Mouse (Mus musculus) hindbrain, postnatal 0 days (tissue): ENCODE measurements around the gene Sertad2. TPM values are rescaled to one million over a fixed set of nuclear protein-coding genes. Genes with fewer than 3 reads are reported as not detected.

Source experiments
- ATAC-seq: fragments of 200-750 bp; cut with Nextera tagmentation; 2 replicates; pipeline ENCODE4 v1.8.0; 2017; ENCODE audit warnings: mild to moderate bottlenecking, moderate TSS enrichment, moderate library complexity
- DNase-seq: peaks from one replicate; pipeline ENCODE4 v3.0.0-alpha.2; 2015; ENCODE audit warnings: low spot score
- H3K27ac ChIP-seq: fragments of 300-500 bp; sonication (generic); 2 replicates; pipeline ENCODE4 v1.5.1; 2014; ENCODE audit warnings: mild to moderate bottlenecking
- H3K27me3 ChIP-seq: fragments of 300-500 bp; sonication (generic); 2 replicates; pipeline ENCODE4 v1.6.1; 2014; ENCODE audit warnings: low read length, mixed read lengths; ENCODE audit not compliant: insufficient read depth
- H3K36me3 ChIP-seq: fragments of 300-500 bp; sonication (generic); 2 replicates; pipeline ENCODE4 v1.6.1; 2014; ENCODE audit warnings: low read length, mixed read lengths; ENCODE audit not compliant: insufficient read depth
- H3K4me1 ChIP-seq: fragments of 300-500 bp; sonication (generic); 2 replicates; pipeline ENCODE4 v1.6.1; 2014; ENCODE audit warnings: antibody characterized with exemption, low read length, mixed read lengths; ENCODE audit not compliant: insufficient read depth
- H3K4me2 ChIP-seq: fragments of 300-500 bp; sonication (generic); 2 replicates; pipeline ENCODE4 v1.6.1; 2014; ENCODE audit warnings: low read depth, mild to moderate bottlenecking, low read length, moderate library complexity, mixed read lengths
- H3K4me3 ChIP-seq: fragments of 300-500 bp; sonication (generic); 2 replicates; pipeline ENCODE4 v1.5.1; 2014; ENCODE audit warnings: low read length
- H3K9ac ChIP-seq: fragments of 300-500 bp; sonication (generic); replicated peaks from 2 replicates; pipeline ENCODE4 v1.6.1; 2014; ENCODE audit warnings: mild to moderate bottlenecking, low read length, moderate library complexity, mixed read lengths
- H3K9me3 ChIP-seq: fragments of 300-500 bp; sonication (generic); 2 replicates; pipeline ENCODE4 v1.6.1; 2016; ENCODE audit warnings: low read length, mixed read lengths
- CTCF ChIP-seq: IDR thresholded peaks from 2 replicates; pipeline ENCODE4 v1.5.1; 2016; ENCODE audit warnings: antibody characterized with exemption, control low read depth, low read depth
- WGBS: fragments of 180-500 bp; shearing (Covaris S2); extraction: QIAGEN DNeasy Blood & Tissue Kit; methylation state at CpG from one replicate; pipeline ENCODE4 v1.1.7; 2014; 5-methylcytosine and 5-hydroxymethylcytosine counted together
- polyA plus RNA-seq: library from polyadenylated mRNA; unstranded; fragments of >200 nt; fragmentation: Nextera tagmentation; extraction: Ambion mirVana; gene quantifications from 2 replicates; pipeline ENCODE4 v1.2.1, GENCODE M21; 2015
- total RNA-seq: library from RNA; depleted of rRNA; stranded (reverse); fragments of >200 nt; gene quantifications from 2 replicates; pipeline ENCODE4 v1.2.3, GENCODE M21; 2014

Gene Sertad2
- total and polyA plus RNA-seq, 2 experiments from 2014 or later = 18.0 to 38.1 TPM

GRCm38 (mm10) chr11:20635646-20636045, 92.6 kb downstream of the Sertad2 start:
- WGBS = 41% methylated on average over 6 of the region's 6 CpGs
- H3K4me2 ChIP-seq = no peak overlapping the region
- no peaks in the 10 kb centered on the region for H3K27me3 ChIP-seq
- ATAC-seq (no peak), DNase-seq (no peak)
- peaks cover 13% of the 10 kb centered on the region for H3K4me1 ChIP-seq
- H3K9me3 ChIP-seq = no peaks in the 10 kb centered on the region
- H3K9ac ChIP-seq = no peak overlapping the region
- H3K36me3 ChIP-seq = no peaks in the 10 kb centered on the region
- no peak overlapping the region for H3K27ac ChIP-seq
- no peak for TF ChIP-seq CTCF
- H3K4me3 ChIP-seq = no peak overlapping the region

- no peak for ATAC-seq
- 79% methylated on average over 4 of the region's 4 CpGs for WGBS
- no peaks in the 10 kb centered on the region for H3K9me3 ChIP-seq
These were observed 93.1 kb downstream of the Sertad2 start for GRCm38 (mm10) chr11:20636114-20636513.

DNA sequence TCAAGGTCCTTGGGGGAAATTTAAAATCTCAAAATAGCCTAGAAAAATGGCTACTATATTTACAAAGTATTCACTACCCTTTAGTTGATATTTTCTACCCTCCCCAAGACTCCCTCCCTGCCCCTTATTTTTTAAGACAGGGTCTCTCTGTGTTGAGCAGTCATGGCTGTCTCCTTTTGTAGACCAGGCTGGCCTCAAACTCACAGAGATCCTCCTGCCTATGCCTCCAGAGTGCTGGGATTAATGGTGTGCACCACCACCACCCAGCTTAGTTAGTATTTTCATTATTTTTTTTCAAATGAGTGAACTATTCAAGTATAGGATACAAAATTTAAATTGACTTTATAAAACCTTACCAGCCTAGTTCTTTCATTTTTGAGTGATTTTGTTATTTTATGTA, 94.0 kb downstream of the Sertad2 start:
- DNase-seq (no peak), ATAC-seq (no peak)
- no peaks in the 10 kb centered on the region for H3K9me3 ChIP-seq
- no peak overlapping the region for H3K9ac ChIP-seq
- no peaks in the 10 kb centered on the region for H3K27me3 ChIP-seq
- no peak for TF ChIP-seq CTCF
- H3K4me3 ChIP-seq = no peak overlapping the region
- no peaks in the 10 kb centered on the region for H3K36me3 ChIP-seq
- peaks cover 15% of the 10 kb centered on the region for H3K4me1 ChIP-seq
- H3K4me2 ChIP-seq = no peak overlapping the region
- H3K27ac ChIP-seq = no peak overlapping the region

More at GRCm38 (mm10) chr11:20636114-20636513, 93.1 kb downstream of the Sertad2 start:
- TF ChIP-seq CTCF = no peak
- Histone ChIP-seq H3K4me2 (no peak overlapping the region), H3K27ac (no peak overlapping the region), H3K9ac (no peak overlapping the region), H3K4me3 (no peak overlapping the region), H3K36me3 (no peaks in the 10 kb centered on the region), H3K4me1 (peaks cover 15% of the 10 kb centered on the region), H3K27me3 (no peaks in the 10 kb centered on the region)
- no peak for DNase-seq

DNA sequence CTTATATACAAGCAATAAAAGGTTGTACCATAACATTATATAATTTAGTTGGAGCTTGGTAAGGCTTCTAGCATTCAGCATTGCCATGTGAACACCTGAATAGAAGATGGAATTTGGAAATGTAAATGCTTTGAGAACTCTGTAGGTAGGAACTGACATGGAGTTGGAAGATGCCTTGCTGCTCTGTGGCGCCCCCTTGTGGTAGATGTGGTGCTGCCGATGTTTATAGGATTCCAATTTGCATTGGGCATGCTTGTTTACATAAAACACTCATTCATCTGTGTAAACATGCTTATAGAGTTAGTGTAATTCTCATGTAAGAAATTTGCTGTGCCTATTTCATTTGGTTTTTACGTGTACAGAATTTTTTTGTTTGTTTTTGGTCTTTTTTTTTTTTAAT, 95.8 kb downstream of the Sertad2 start:
- no peak overlapping the region for H3K9ac ChIP-seq
- H3K4me3 ChIP-seq = no peak overlapping the region
- H3K4me2 ChIP-seq = no peak overlapping the region
- no peaks in the 10 kb centered on the region for H3K27me3 ChIP-seq
- WGBS = 27% methylated on average over 3 of the region's 3 CpGs
- DNase-seq (peak; percentile 78), ATAC-seq (no peak)
- TF ChIP-seq CTCF = peak; percentile 91
- no peak overlapping the region for H3K27ac ChIP-seq
- H3K9me3 ChIP-seq = no peaks in the 10 kb centered on the region
- H3K36me3 ChIP-seq = no peaks in the 10 kb centered on the region
- H3K4me1 ChIP-seq = peaks cover 11% of the 10 kb centered on the region

GRCm38 (mm10) chr11:20639918-20640447, 96.9 kb downstream of the Sertad2 start:
- H3K4me1 ChIP-seq = peaks cover 11% of the 10 kb centered on the region
- H3K27ac ChIP-seq = peak overlapping the region; percentile 20; the same call in 1 of the 2 replicates
- H3K4me3 ChIP-seq = no peak overlapping the region
- 6% methylated on average over 11 of the region's 11 CpGs for WGBS
- TF ChIP-seq CTCF = no peak
- H3K27me3 ChIP-seq = no peaks in the 10 kb centered on the region
- DNase-seq (peak; percentile 69), ATAC-seq (peak; percentile 88)
- H3K9ac ChIP-seq = peak overlapping the region; percentile 30; the same call in 1 of the 2 replicates
- H3K9me3 ChIP-seq = no peaks in the 10 kb centered on the region
- peak overlapping the region; percentile 37 for H3K4me2 ChIP-seq
- no peaks in the 10 kb centered on the region for H3K36me3 ChIP-seq

- TF ChIP-seq CTCF = no peak
- no peak for ATAC-seq
- WGBS = 84% methylated on average over 5 of the region's 5 CpGs
These were observed 99.3 kb downstream of the Sertad2 start for GRCm38 (mm10) chr11:20642321-20642720.

DNA sequence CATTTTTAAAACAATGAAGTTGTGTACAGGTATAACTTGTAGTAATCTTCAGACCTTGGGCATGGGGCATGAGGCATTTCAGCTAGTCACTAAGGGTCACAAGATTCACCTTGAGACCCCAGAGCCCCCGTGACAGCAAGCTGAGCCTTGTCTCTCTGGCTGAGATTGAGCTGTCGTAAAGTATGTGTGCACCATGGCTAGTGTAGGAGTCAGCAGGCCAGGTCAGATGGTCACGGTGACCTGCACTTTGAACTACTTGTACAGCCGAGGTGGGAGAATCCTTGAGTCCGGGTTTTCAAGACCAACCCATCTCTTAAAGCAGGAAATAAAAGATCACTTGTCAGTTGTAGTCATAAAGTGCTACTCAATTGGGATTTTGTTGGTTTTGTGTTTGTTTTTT, 100.1 kb downstream of the Sertad2 start:
- ATAC-seq (no peak), DNase-seq (no peak)
- Histone ChIP-seq H3K4me1 (peaks cover 21% of the 10 kb centered on the region), H3K9me3 (no peaks in the 10 kb centered on the region), H3K36me3 (no peaks in the 10 kb centered on the region), H3K4me2 (no peak overlapping the region), H3K4me3 (no peak overlapping the region), H3K9ac (no peak overlapping the region), H3K27me3 (no peaks in the 10 kb centered on the region), H3K27ac (no peak overlapping the region)
- WGBS = 77% methylated on average over 5 of the region's 5 CpGs
- TF ChIP-seq CTCF = no peak

More at GRCm38 (mm10) chr11:20642321-20642720, 99.3 kb downstream of the Sertad2 start:
- H3K27ac ChIP-seq = no peak overlapping the region
- H3K36me3 ChIP-seq = no peaks in the 10 kb centered on the region
- H3K9me3 ChIP-seq = no peaks in the 10 kb centered on the region
- no peak overlapping the region for H3K9ac ChIP-seq
- DNase-seq = no peak
- no peak overlapping the region for H3K4me3 ChIP-seq
- H3K4me2 ChIP-seq = no peak overlapping the region
- H3K27me3 ChIP-seq = no peaks in the 10 kb centered on the region
- H3K4me1 ChIP-seq = peaks cover 16% of the 10 kb centered on the region
